Mouse (Mus musculus): ENCODE results near the gene Bcl2.
"Not testable (repeated sequence)": the region's sequence is repeated elsewhere in the genome, so short reads cannot be mapped to it uniquely, and the experiment has no call there.

Gene Bcl2

GRCm38 (mm10) chr1:106735586-106735985 lies 21.5 kb upstream of the Bcl2 start:
- Histone ChIP-seq H3K36me3 (ENCODE audit: control insufficient read depth, insufficient read depth, low read length, poor library complexity, severe bottlenecking) (0 out of 2 replicates have a peak, but pooled peaks cover 4% of the 10 kb centered on the region), H3K27me3 (ENCODE audit: control insufficient read depth, insufficient read depth, low read length, poor library complexity, severe bottlenecking) (no peaks in the 10 kb centered on the region)
- DNase-seq (ENCODE audit: low read depth, low spot score), result peak; percentile 78

- no peaks in the 10 kb centered on the region for H3K27me3 ChIP-seq (ENCODE audit: control insufficient read depth, insufficient read depth, low read length, poor library complexity, severe bottlenecking)
- DNase-seq (ENCODE audit: low read depth, low spot score), result no peak
- no peaks in the 10 kb centered on the region for H3K36me3 ChIP-seq (ENCODE audit: control insufficient read depth, insufficient read depth, low read length, poor library complexity, severe bottlenecking)
Observed at GRCm38 (mm10) chr1:106722061-106722460, 8.0 kb upstream of the Bcl2 start.

- H3K36me3 ChIP-seq (ENCODE audit: control insufficient read depth, insufficient read depth, low read length, poor library complexity, severe bottlenecking); H3K27me3 ChIP-seq (ENCODE audit: control insufficient read depth, insufficient read depth, low read length, poor library complexity, severe bottlenecking); DNase-seq (ENCODE audit: low read depth, low spot score): not testable (repeated sequence)
Observed at GRCm38 (mm10) chr1:106717736-106718135, 3.7 kb upstream of the Bcl2 start.

- H3K36me3 ChIP-seq (ENCODE audit: control insufficient read depth, insufficient read depth, low read length, poor library complexity, severe bottlenecking), result no peaks in the 10 kb centered on the region
- no peaks in the 10 kb centered on the region for H3K27me3 ChIP-seq (ENCODE audit: control insufficient read depth, insufficient read depth, low read length, poor library complexity, severe bottlenecking)
- peak; percentile 82 for DNase-seq (ENCODE audit: low read depth, low spot score)
Observed at GRCm38 (mm10) chr1:106717071-106717601, 3.1 kb upstream of the Bcl2 start.

GRCm38 (mm10) chr1:106716141-106716540 lies 2.1 kb upstream of the Bcl2 start:
- Histone ChIP-seq H3K36me3 (ENCODE audit: control insufficient read depth, insufficient read depth, low read length, poor library complexity, severe bottlenecking) (no peaks in the 10 kb centered on the region), H3K27me3 (ENCODE audit: control insufficient read depth, insufficient read depth, low read length, poor library complexity, severe bottlenecking) (no peaks in the 10 kb centered on the region; the same call in 1 of the 2 replicates)
- no peak for DNase-seq (ENCODE audit: low read depth, low spot score)

- no peaks in the 10 kb centered on the region for H3K36me3 ChIP-seq (ENCODE audit: control insufficient read depth, insufficient read depth, low read length, poor library complexity, severe bottlenecking)
Observed at GRCm38 (mm10) chr1:106715111-106716083, 1.3 kb upstream of the Bcl2 start.

GRCm38 (mm10) chr1:106714530-106714981 lies 482 bp upstream of the Bcl2 start:
- Histone ChIP-seq H3K27me3 (ENCODE audit: control insufficient read depth, insufficient read depth, low read length, poor library complexity, severe bottlenecking) (no peaks in the 10 kb centered on the region; the same call in 1 of the 2 replicates), H3K36me3 (ENCODE audit: control insufficient read depth, insufficient read depth, low read length, poor library complexity, severe bottlenecking) (no peaks in the 10 kb centered on the region)
- DNase-seq (ENCODE audit: low read depth, low spot score), result peak; percentile 36

More at GRCm38 (mm10) chr1:106715111-106716083, 1.3 kb upstream of the Bcl2 start:
- H3K27me3 ChIP-seq (ENCODE audit: control insufficient read depth, insufficient read depth, low read length, poor library complexity, severe bottlenecking), result no peaks in the 10 kb centered on the region; the same call in 1 of the 2 replicates
- no peak for DNase-seq (ENCODE audit: low read depth, low spot score)

- H3K36me3 ChIP-seq (ENCODE audit: control insufficient read depth, insufficient read depth, low read length, poor library complexity, severe bottlenecking), result no peaks in the 10 kb centered on the region
- H3K27me3 ChIP-seq (ENCODE audit: control insufficient read depth, insufficient read depth, low read length, poor library complexity, severe bottlenecking), result no peaks in the 10 kb centered on the region; the same call in 1 of the 2 replicates
- DNase-seq (ENCODE audit: low read depth, low spot score), result peak; percentile 82
Observed at GRCm38 (mm10) chr1:106712330-106712729, 1.7 kb downstream of the Bcl2 start.

GRCm38 (mm10) chr1:106711356-106712125 lies 2.5 kb downstream of the Bcl2 start:
- DNase-seq (ENCODE audit: low read depth, low spot score), result no peak
- H3K36me3 ChIP-seq (ENCODE audit: control insufficient read depth, insufficient read depth, low read length, poor library complexity, severe bottlenecking), result no peaks in the 10 kb centered on the region
- H3K27me3 ChIP-seq (ENCODE audit: control insufficient read depth, insufficient read depth, low read length, poor library complexity, severe bottlenecking), result no peaks in the 10 kb centered on the region; the same call in 1 of the 2 replicates

GRCm38 (mm10) chr1:106710202-106710601 lies 3.9 kb downstream of the Bcl2 start:
- DNase-seq (ENCODE audit: low read depth, low spot score), result no peak
- H3K36me3 ChIP-seq (ENCODE audit: control insufficient read depth, insufficient read depth, low read length, poor library complexity, severe bottlenecking), result 0 out of 2 replicates have a peak, but pooled peaks cover 2% of the 10 kb centered on the region
- no peaks in the 10 kb centered on the region; the same call in 1 of the 2 replicates for H3K27me3 ChIP-seq (ENCODE audit: control insufficient read depth, insufficient read depth, low read length, poor library complexity, severe bottlenecking)

GRCm38 (mm10) chr1:106707036-106707880 lies 6.8 kb downstream of the Bcl2 start:
- no peaks in the 10 kb centered on the region; the same call in 1 of the 2 replicates for H3K27me3 ChIP-seq (ENCODE audit: control insufficient read depth, insufficient read depth, low read length, poor library complexity, severe bottlenecking)
- H3K36me3 ChIP-seq (ENCODE audit: control insufficient read depth, insufficient read depth, low read length, poor library complexity, severe bottlenecking), result 0 out of 2 replicates have a peak, but pooled peaks cover 5% of the 10 kb centered on the region
- peak; percentile 53 for DNase-seq (ENCODE audit: low read depth, low spot score)

GRCm38 (mm10) chr1:106703183-106703582 lies 10.9 kb downstream of the Bcl2 start:
- Histone ChIP-seq H3K36me3 (ENCODE audit: control insufficient read depth, insufficient read depth, low read length, poor library complexity, severe bottlenecking) (0 out of 2 replicates have a peak, but pooled peaks cover 5% of the 10 kb centered on the region), H3K27me3 (ENCODE audit: control insufficient read depth, insufficient read depth, low read length, poor library complexity, severe bottlenecking) (no peaks in the 10 kb centered on the region)
- no peak for DNase-seq (ENCODE audit: low read depth, low spot score)

GRCm38 (mm10) chr1:106702471-106703175 lies 11.5 kb downstream of the Bcl2 start:
- no peak for DNase-seq (ENCODE audit: low read depth, low spot score)
- H3K27me3 ChIP-seq (ENCODE audit: control insufficient read depth, insufficient read depth, low read length, poor library complexity, severe bottlenecking), result no peaks in the 10 kb centered on the region
- 0 out of 2 replicates have a peak, but pooled peaks cover 5% of the 10 kb centered on the region for H3K36me3 ChIP-seq (ENCODE audit: control insufficient read depth, insufficient read depth, low read length, poor library complexity, severe bottlenecking)
